Mouse (Mus musculus) heart, embryonic 14.5 days (tissue): ENCODE measurements at regions not wholly inside any gene's neighbourhood (a gene's known extent, or its start where the extent isn't known, plus 50 kb on each side); places are given as distances from the start of the nearest gene placed in this dataset.

ENCODE experiments used
- ATAC-seq: fragments of 200-750 bp; cut with Nextera tagmentation; 2 replicates; pipeline ENCODE4 v1.8.0; 2017; ENCODE audit warnings: low read depth, moderate TSS enrichment; ENCODE audit not compliant: insufficient number of reproducible peaks, insufficient read depth, low FRiP score
- H3K27ac ChIP-seq, 2 experiments: fragments of 200-500 bp in 1 of 2; fragments of 300-500 bp in 1 of 2; sonication (generic) in 1 of 2; replicated peaks in 1 of 2; 2 replicates each; pipeline ENCODE4 v1.5.1; 2012 to 2014; ENCODE audit warnings: low read depth in 2 of 2, low read length in 2 of 2, control low read depth in 1 of 2, mild to moderate bottlenecking in 1 of 2, mixed read lengths in 1 of 2; ENCODE audit not compliant: control insufficient read depth in 1 of 2, insufficient read depth in 1 of 2
- H3K27me3 ChIP-seq: fragments of 300-500 bp; sonication (generic); 2 replicates; pipeline ENCODE4 v1.6.1; 2014; ENCODE audit warnings: mild to moderate bottlenecking, low read length, control low read depth; ENCODE audit not compliant: control insufficient read depth, insufficient read depth
- H3K36me3 ChIP-seq: fragments of 300-500 bp; sonication (generic); 2 replicates; pipeline ENCODE4 v1.6.1; 2014; ENCODE audit warnings: mild to moderate bottlenecking, control low read depth, low read length, mixed read lengths; ENCODE audit not compliant: control insufficient read depth, insufficient read depth
- H3K4me1 ChIP-seq, 2 experiments: fragments of 200-500 bp in 1 of 2; fragments of 300-500 bp in 1 of 2; sonication (generic) in 1 of 2; 2 replicates each; pipeline ENCODE4 v1.6.1; 2012 to 2014; ENCODE audit warnings: low read length in 2 of 2, control low read depth in 1 of 2, mixed read lengths in 1 of 2; ENCODE audit not compliant: control insufficient read depth in 2 of 2, insufficient read depth in 2 of 2
- H3K4me2 ChIP-seq: fragments of 300-500 bp; sonication (generic); 2 replicates; pipeline ENCODE4 v1.6.1; 2014; ENCODE audit warnings: mild to moderate bottlenecking, low read length
- H3K4me3 ChIP-seq, 2 experiments: fragments of 200-500 bp in 1 of 2; fragments of 300-500 bp in 1 of 2; sonication (generic) in 1 of 2; 2 replicates each; pipeline ENCODE4 v1.5.1; 2012 to 2014; ENCODE audit warnings: low read length in 2 of 2, mild to moderate bottlenecking in 2 of 2, control low read depth in 1 of 2, low read depth in 1 of 2, moderate library complexity in 1 of 2; ENCODE audit not compliant: control insufficient read depth in 1 of 2, insufficient read depth in 1 of 2
- H3K9ac ChIP-seq: fragments of 300-500 bp; sonication (generic); 2 replicates; pipeline ENCODE4 v1.6.1; 2014; ENCODE audit warnings: mild to moderate bottlenecking, low read length
- H3K9me3 ChIP-seq: fragments of 300-500 bp; sonication (generic); 2 replicates; pipeline ENCODE4 v1.6.1; 2016; ENCODE audit warnings: low read length, control low read depth; ENCODE audit not compliant: control insufficient read depth
- WGBS: fragments of 180-500 bp; shearing (Covaris S2); extraction: QIAGEN DNeasy Blood & Tissue Kit; methylation state at CpG from one replicate; pipeline ENCODE4 v1.1.7; 2014; 5-methylcytosine and 5-hydroxymethylcytosine counted together

GRCm38 (mm10) chr16:92955508-92955907 lies 129.6 kb upstream of the Runx1 start:
- Histone ChIP-seq H3K4me1 (peaks cover 16 to 23% of the 10 kb centered on the region in 2 experiments; a peak in 3 of 4 replicates), H3K4me3 (no peak overlapping the region), H3K27ac (no peak overlapping the region), H3K27me3 (0 out of 2 replicates have a peak, but pooled peaks cover 6% of the 10 kb centered on the region), H3K9me3 (no peaks in the 10 kb centered on the region), H3K4me2 (no peak overlapping the region), H3K36me3 (no peaks in the 10 kb centered on the region), H3K9ac (0 out of 2 replicates have a peak overlapping the region, but pooled peaks have one; percentile 8)
- 0 out of 2 replicates have a peak, but pooled peaks have one; percentile 18 for ATAC-seq
- 43% methylated on average over 5 of the region's 5 CpGs for WGBS

- H3K9ac ChIP-seq, result 0 out of 2 replicates have a peak overlapping the region, but pooled peaks have one; percentile 8
- peaks cover 16 to 23% of the 10 kb centered on the region in 2 experiments for H3K4me1 ChIP-seq
- no peaks in the 10 kb centered on the region for H3K9me3 ChIP-seq
- WGBS, result 93% methylated on average over 4 of the region's 4 CpGs
- H3K27me3 ChIP-seq, result 0 out of 2 replicates have a peak, but pooled peaks cover 6% of the 10 kb centered on the region
- no peak overlapping the region for H3K27ac ChIP-seq
- H3K4me2 ChIP-seq, result no peak overlapping the region
- peak; percentile 22 for ATAC-seq
- H3K36me3 ChIP-seq, result no peaks in the 10 kb centered on the region
- H3K4me3 ChIP-seq, result no peak overlapping the region
Measured at GRCm38 (mm10) chr16:92955087-92955486, 129.1 kb upstream of the Runx1 start.

GRCm38 (mm10) chr16:92953936-92954654 lies 128.1 kb upstream of the Runx1 start:
- no peaks in the 10 kb centered on the region for H3K9me3 ChIP-seq
- no peak overlapping the region for H3K9ac ChIP-seq
- peak overlapping the region; percentile 33 to 54; a peak in 2 of 4 replicates for H3K27ac ChIP-seq
- WGBS, result 59% methylated on average over 11 of the region's 11 CpGs
- ATAC-seq, result peak; percentile 51
- H3K4me2 ChIP-seq, result no peak overlapping the region
- 0 out of 2 replicates have a peak, but pooled peaks cover 6% of the 10 kb centered on the region for H3K27me3 ChIP-seq
- no peaks in the 10 kb centered on the region for H3K36me3 ChIP-seq
- no peak overlapping the region for H3K4me3 ChIP-seq
- H3K4me1 ChIP-seq, result peaks cover 16 to 23% of the 10 kb centered on the region in 2 experiments

GRCm38 (mm10) chr16:92952336-92953097 lies 126.6 kb upstream of the Runx1 start:
- Histone ChIP-seq H3K27me3 (peaks cover 6% of the 10 kb centered on the region; the same call in 1 of the 2 replicates), H3K4me2 (no peak overlapping the region), H3K36me3 (no peaks in the 10 kb centered on the region), H3K9me3 (no peaks in the 10 kb centered on the region), H3K27ac (no peak overlapping the region), H3K4me1 (peaks cover 16 to 23% of the 10 kb centered on the region in 2 experiments), H3K9ac (no peak overlapping the region), H3K4me3 (no peak overlapping the region)
- no peak for ATAC-seq
- 44% methylated on average over 7 of the region's 7 CpGs for WGBS

GRCm38 (mm10) chr16:92951516-92951915 lies 125.6 kb upstream of the Runx1 start:
- no peak overlapping the region for H3K4me2 ChIP-seq
- H3K27me3 ChIP-seq, result no peaks in the 10 kb centered on the region; the same call in 1 of the 2 replicates
- ATAC-seq, result no peak
- H3K27ac ChIP-seq, result no peak overlapping the region
- H3K36me3 ChIP-seq, result no peaks in the 10 kb centered on the region
- no peaks in the 10 kb centered on the region for H3K9me3 ChIP-seq
- H3K4me1 ChIP-seq, result peaks cover 16 to 23% of the 10 kb centered on the region in 2 experiments
- no peak overlapping the region for H3K9ac ChIP-seq
- no peak overlapping the region for H3K4me3 ChIP-seq
- 78% methylated on average over 6 of the region's 6 CpGs for WGBS

- no peaks in the 10 kb centered on the region for H3K9me3 ChIP-seq
- H3K36me3 ChIP-seq, result no peaks in the 10 kb centered on the region
- ATAC-seq, result no peak
- no peak overlapping the region for H3K4me2 ChIP-seq
- peaks cover 9 to 10% of the 10 kb centered on the region in 2 experiments for H3K4me1 ChIP-seq
- 78% methylated on average over 13 of the region's 13 CpGs for WGBS
- no peak overlapping the region for H3K27ac ChIP-seq
- peaks cover 18% of the 10 kb centered on the region for H3K27me3 ChIP-seq
- no peak overlapping the region for H3K4me3 ChIP-seq
- no peak overlapping the region for H3K9ac ChIP-seq
Measured at GRCm38 (mm10) chr16:92948494-92948893, 122.5 kb upstream of the Runx1 start.

GRCm38 (mm10) chr16:92946554-92946953 lies 120.6 kb upstream of the Runx1 start:
- WGBS, result 69% methylated on average over 4 of the region's 4 CpGs
- Histone ChIP-seq H3K27me3 (peaks cover 20% of the 10 kb centered on the region), H3K4me3 (no peak overlapping the region), H3K36me3 (no peaks in the 10 kb centered on the region), H3K27ac (no peak overlapping the region), H3K4me2 (no peak overlapping the region), H3K9me3 (no peaks in the 10 kb centered on the region), H3K9ac (no peak overlapping the region), H3K4me1 (no peaks in the 10 kb centered on the region; a peak in 1 of 4 replicates)
- no peak for ATAC-seq
